Mouse (Mus musculus) brain, embryonic 18.5 days (tissue): ENCODE measurements around the gene Mgll.
A peak's percentile ranks its signal among the peaks of the same experiment; 100 is the strongest.

Experiments
- DNase-seq: peaks from one replicate; pipeline ENCODE4 v3.0.0-alpha.2; 2012; ENCODE audit warnings: low read depth, low spot score

The Mgll gene

DNA sequence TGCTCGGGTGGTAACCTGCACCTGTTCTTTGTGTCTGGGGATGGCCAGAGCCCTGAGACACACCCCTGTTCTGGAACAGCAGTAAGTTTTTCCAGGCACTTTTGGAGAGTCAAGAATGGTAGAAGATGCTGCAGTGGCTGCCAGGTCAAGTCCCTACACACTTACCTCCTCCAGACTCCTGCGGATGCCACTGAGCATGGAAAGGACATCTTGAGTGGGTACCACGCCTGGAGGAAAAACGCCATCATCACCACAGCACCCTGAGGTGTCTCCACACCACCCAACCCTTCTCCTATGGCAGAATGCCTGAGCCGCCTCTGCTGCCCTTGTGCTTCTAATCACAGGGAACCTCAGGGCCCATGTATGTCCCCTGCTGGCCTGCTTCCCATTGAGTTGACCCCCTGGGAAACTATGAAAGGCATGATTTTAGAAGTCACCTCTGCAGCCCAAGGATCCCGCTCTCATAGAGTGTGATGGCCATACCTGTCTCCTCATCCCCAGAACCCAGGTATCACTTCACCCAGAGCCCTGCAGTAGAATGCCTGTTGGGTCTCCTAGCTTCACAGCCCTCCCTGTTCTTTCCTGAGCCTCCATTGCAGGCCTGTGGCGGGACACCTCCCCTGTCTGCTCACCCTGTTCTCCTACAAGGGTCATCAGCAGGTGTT lies 120.8 kb downstream of the Mgll start:
- DNase-seq: no peak

DNA sequence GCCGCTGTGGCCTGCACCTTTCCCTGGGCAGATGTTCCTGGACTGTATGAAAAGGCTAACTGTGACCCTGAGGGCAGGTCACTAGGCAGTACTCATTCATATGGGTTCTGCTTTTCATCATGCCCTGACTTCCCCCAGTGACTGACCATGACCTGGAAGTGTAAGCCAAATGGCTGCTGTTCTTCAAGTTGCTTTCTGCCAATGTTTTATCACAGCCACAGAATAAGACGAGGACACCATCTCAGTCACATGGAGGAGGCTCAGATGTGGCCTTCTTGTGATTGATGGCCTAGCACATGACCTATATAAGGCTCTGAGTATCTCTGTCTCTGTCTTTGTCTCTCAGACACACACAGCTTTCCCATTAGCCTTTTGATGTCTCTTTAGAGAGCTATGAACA lies 123.4 kb downstream of the Mgll start:
- DNase-seq: no peak

DNA sequence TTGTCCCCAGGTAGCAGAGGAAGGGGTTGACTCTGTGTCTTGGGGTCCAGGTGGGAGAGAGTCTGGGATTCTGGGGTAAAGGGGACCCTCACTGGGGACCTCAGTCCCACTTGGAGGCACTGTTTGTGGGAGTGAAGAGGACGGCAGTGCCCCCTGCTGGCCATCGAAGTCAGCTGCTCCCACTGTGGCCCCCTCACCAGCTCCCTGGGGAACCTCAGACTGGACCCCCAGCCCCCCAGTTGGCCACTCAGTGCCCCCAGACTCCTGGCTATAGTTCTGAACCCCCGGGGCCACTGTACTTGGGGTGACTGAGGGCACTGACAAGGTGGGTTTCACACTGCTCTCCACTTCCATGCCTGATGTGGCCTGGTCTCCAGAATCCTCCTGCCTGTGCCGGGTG lies 125.1 kb downstream of the Mgll start:
- DNase-seq: no peak

DNA sequence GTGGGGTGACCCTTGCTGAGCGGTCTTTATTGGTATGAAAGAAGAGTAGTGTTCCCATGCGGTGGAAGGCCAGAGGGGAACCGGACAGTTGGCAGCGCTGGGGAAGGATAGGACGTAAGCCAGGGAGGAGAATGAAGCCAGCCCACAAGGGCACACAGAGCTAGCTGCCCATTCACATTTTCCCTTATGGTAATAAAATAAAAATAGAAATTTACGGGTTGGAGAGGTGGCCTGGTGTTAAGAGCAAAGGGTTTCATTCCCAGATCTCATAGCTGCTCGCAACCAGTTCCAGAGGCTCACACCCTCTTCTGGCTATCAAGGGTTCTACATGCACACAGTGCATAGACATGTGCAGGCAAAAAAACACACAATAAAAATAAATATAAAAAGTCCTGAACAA lies 125.8 kb downstream of the Mgll start:
- DNase-seq: no peak

DNA sequence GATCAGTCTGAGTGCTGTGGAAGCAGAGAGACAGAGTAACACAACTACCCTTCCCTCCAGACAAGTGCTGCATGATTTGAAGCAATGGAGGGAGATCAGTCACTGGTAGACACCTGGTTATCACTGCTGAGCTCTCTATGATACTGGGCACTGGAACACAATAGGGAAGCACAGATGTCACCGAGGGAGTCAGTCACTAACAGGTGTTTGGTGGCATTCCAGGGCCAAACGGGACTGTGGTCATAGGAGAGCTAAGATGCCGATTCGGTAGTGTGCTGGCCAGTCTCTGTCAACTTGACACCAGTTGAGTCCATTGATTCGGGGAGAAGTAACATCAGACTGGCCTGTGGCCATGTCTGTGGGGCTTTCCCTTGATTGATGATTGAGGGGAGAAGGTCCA lies 130.3 kb downstream of the Mgll start:
- DNase-seq: no peak

DNA sequence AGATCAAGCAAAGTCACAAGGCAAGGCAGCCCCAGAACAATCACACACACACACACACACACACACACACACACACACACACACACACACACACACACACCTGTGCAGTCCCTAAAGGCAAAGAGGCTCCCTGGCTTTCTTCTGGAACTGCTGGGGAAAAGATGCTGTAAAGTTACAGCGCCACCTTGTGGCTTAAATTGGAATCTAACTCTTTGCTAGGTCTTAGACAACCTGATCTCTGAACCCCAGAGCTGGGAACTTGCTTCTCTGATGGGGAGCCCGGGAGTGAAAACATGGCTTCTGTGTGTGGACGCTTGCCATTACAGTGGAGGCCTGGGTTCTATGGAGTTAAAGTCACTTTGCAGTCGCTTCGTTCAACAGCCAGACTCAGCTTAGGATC lies 131.4 kb downstream of the Mgll start:
- no peak for DNase-seq

DNA sequence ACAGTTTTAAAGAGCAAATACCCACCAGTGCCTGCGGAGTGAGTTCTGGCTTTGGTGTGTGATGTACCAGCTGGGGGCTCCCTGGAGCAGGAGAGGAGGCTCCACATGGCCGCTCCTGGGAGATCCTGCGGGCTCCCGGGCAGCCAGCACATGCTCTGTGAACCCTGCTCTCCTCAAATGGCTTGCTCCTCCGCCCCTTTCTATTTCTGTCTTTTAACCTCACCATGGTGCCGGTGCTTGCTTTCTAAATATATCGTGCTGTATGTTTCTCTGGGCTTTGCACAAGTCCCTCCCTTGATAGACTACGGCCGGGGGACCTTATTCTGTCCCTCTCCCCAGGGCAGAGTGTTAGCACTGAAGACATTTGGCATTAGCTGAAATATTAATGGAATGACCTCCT lies 133.0 kb downstream of the Mgll start:
- DNase-seq: no peak

DNA sequence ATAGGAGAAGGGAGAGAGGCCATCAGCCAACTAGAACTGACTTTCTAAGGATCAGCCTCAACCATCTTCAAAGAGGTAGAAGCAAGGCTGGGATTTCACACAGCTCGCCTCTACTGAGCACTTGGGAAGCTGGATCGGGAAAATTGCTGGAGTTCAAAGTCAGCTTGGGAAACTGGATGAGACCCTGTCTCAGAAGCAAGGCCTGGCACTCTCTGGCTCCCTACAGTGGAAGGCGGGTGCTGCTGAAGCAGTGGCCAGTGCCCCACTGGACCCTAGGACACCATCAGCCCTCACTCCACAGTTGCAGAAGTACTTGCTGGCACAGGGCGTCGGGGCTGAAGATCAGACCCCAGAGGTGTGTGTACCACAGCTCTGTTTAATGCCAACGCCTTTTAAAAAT lies 133.6 kb downstream of the Mgll start:
- DNase-seq: no peak

DNA sequence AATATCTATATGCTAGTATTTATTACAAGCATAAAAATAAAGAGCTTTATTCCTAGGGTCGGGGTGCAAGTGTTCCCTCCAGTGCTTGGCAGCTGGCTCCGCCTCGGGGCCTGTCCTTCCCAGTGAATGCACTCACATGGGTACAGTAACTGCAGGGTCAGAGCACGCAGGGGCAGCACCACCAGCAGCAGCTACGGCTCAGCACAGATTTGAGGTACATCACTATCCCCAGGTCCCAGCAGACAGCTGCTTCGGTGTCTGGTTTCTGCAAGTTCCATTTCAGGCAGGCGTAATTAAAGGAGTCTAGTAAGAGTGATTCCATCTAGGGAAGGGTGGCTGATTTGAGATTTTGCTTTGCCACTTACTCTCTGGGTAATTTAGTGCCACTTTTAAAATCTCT lies 134.1 kb downstream of the Mgll start:
- DNase-seq: no peak

DNA sequence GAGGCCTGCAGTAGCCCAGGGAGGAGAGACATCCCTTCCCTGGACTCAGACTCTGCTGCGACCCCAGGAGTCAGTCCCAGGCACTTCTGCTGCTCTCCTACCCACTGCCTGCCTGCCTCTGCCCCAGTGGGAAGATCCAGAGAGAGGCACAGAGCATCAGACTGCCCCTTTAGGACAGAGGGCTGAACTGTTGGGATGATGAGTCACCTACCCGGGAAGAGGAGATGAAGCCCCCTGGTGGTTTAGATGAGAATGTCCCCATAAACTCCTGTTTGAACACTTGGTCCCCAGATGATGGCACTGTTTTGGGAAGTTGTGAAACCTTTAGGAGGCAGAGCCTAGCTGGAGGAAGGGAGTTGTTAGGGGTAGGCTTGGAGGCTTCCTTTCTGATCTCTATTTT lies 136.7 kb downstream of the Mgll start:
- no peak for DNase-seq

DNA sequence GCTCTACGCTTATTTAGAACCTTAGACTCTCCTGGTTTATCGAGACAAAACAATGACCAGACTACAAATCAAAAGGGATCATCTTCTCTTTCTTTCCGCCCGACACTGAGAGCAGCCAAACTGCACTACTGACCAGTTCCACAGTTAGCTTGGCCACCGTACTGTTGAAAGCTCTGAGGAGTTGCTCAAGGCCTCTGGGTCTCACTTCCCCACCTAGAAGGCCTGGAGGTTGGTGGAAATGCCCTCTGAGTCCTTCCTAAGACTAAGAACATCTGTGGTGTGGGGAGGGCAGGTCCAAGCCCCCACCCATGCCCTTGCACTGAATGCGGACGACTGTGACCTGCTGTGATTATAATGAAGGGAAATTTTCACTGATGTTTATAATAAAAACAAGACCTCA lies 141.5 kb downstream of the Mgll start:
- no peak for DNase-seq

DNA sequence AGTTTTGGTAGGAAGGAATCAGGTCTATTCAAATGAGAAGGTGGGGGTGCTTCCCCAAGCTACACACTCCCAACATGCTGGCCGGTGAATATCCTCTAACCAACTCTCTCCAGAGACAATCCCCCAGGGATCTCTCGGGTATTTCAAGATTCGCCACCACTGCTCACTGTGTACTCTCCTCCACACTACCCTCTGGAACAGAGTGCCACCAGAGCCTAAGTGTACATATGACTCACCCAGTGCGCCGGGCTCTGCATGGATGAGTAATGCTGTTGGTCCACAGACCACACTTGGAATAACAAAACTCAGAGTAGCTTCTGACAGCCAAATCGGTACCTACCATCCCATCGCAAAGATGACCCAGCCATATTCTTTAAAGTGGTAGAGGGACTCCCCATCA lies 145.2 kb downstream of the Mgll start:
- DNase-seq: no peak

DNA sequence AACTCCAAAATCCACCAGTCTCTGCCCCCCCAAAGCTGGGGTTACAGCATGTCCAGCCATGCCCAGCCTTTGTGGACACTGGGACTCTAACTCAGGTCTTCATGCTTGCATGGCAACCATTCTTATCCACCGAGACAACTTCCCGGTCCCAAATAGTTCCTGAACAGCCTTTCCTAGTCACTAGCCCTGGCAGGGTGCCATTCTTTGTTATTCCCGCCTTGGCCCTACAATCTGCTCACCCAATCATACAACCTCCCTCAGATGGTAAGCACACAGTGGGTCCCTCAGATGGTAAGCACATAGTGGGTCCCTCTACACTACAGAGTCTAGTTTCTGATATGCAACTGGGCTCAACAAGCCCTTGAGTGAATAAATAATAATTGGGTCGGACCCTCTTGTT lies 146.4 kb downstream of the Mgll start:
- no peak for DNase-seq

DNA sequence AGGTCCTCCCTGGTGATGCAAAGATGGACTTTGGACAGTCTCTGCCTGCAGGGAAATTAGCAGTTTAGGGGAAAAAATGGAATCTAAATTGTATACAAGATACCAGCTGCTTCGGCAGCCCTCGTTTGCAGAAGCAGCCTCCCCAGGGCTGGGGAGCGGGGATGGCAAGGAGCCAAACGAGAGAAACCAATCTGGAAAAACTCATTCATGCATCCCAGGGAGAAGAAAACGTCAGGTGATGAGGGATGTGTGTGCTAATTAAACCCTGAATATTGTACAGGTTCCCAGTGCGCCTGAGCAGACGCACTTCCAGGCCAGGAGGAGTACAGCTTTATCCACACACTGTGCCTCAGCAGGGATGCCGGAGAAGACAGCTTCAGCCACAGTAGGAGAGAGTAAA lies 147.3 kb downstream of the Mgll start:
- peak; percentile 56 for DNase-seq

DNA sequence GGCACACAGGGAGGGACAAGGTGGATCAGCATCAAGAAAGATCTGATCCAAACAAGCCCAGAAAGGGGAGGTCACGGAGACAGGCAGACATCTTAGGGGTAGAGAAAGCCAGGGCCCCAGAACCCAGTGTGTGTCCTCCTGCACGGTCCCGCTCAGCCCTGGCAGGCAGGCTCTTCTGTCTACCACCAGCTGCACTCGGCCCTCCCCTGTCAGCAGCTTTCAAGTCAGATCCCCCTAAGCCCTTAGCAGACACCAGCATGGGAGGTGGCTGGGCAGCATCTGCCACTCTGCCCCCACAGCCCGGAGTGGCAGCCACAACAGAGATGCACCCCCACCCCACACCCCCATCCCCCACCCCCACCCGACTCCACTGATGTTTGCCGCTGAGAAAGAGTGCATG lies 148.6 kb downstream of the Mgll start:
- DNase-seq: no peak

DNA sequence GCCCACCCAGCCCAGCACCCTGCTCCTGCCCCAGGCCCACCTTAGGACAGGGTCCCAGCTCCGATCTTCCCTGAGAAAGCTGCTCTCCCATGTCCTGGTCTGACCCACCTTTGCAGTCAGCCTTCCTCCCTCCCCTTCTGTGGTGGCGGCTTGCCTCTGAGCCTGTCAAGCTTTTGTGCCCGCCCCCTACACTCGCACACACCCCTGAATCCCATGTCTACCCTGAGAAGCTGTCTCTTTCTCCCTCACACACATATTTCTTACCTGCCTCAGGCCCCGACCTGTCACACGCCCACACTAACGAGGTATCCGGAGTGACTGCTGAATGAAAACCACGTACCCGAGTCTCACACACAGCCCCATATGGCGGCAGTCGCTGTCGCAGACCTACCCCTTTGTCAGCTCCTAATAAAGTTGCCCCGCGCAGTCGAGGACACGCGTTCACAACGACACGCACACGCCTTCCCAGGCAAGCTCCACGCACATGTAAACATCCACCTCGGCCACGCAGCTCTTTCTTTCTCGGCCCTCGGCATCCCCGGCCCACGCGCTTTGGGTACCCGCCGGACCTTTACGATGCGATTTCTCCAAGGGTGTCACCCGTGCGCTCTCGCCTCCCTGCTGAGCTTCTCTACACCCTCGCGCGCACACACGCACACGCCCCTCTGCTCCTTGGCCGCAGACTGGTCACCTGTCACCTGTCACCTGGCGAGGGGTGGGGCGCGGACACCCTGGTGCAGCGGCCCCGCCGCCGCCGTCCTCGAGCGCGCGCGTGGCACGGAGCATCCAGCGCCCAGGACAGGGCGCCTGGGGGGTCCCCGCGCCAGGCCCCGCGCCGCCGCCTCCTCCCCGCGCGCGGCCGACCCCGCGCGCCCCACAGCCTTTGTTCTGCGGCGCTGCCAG lies 150.0 kb downstream of the Mgll start:
- no peak for DNase-seq

DNA sequence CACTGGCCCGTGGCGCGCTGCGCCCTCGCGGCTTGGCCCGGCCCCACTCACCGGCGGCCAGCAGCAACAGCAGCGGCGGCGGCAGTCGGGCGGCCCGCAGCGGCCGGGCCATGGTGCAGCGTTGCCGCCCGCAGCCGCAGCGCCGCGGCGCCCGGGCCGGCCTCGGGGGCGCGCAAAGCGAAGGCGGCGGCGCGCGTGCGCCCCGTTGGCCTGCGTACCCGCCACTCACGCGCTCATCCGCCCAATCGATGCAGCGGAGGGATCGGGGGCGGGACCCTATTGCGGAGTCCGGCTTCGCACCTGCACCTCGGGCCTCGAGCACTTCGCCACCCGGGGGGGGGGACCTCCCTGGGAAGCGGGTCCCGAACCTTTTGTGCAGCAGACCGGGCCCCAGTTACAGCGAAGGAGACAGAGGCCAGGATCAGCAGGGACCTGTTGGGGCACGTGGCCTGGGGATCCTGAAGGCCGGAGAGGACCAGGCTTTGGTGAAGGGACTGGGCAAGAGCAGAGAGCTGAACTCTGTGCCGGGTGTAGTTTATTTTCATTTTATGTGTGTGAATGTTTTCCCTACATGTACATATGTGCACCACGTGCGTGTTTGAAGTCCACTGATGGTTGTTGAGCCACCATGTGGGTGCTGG lies 150.8 kb downstream of the Mgll start, which contains the start of gene Podxl2:
Gene Podxl2, minus strand, starts transcription at position 177 of the 641 bp plus-strand sequence.
- DNase-seq: peak; percentile 70
